Mouse (Mus musculus) layer of hippocampus, postnatal 10 days (tissue): Measurements from ENCODE around the gene Jak3. TPM values are rescaled to one million over a fixed set of nuclear protein-coding genes. Genes with fewer than 3 reads are reported as not detected.

Experiments
- DNase-seq, 2 experiments: peaks; one replicate each; pipeline ENCODE4 v3.0.0; 2021; ENCODE audit warnings: low spot score in 2 of 2
- long read RNA-seq: library from polyadenylated mRNA; stranded (forward); transcript quantifications from one replicate; pipeline ENCODE4 v2.0.0, GENCODE M21; 2023
- total RNA-seq, 2 experiments: library from RNA; stranded (reverse); gene quantifications; 2 replicates each; pipeline ENCODE4 v1.2.3; 2021

Jak3 gene
- total RNA-seq, result 1 to 10 TPM; 7.7 to 7.8 TPM
- long read RNA-seq, full-length matches to known transcripts, result 7 of 13 reads
- long read RNA-seq, partial matches to known transcripts, result 4 of 13 reads
- long read RNA-seq, other reads (novel, unspliced or antisense), result 2 of 13 reads

DNA sequence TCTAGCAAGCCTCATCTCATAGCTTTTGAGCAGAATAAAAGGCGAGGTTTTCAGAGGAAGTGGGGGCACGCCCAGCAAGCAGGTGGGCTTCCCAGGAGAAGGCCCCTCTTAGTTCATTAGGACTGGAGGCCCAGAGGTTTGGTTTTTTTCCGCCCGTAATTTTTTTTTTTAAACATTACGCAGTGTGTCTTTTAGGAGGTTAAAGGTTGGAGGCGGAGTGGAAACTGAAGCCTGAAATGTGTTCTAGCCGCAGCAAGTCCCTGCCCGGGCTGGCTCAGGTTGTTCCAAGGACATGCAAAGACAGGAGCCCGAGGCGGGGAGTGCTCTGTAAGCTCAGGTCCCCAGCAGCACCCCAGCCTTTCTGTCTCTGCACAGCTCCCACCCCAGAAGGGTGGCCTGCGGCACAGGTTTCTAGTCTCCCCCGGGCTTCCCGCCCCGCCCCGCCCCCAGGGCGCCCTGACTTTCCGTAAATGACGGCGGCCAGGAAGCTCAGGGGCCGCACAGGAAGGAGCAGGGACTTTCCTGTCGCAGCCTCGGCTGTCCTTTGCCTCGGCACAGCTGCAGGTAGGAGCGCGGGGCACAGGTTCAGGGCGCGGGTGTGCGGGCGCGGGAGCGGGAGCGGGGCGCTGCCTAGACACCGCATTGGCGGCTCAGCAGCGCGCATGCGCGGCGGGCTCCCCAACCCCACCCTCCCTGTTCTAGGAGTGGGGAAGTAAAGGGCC, at the start of gene Jak3:
TSS of gene Jak3 (plus strand) at position 277 of the 722 bp plus-strand sequence.
- DNase-seq, result peak; percentile 46 to 68

DNA sequence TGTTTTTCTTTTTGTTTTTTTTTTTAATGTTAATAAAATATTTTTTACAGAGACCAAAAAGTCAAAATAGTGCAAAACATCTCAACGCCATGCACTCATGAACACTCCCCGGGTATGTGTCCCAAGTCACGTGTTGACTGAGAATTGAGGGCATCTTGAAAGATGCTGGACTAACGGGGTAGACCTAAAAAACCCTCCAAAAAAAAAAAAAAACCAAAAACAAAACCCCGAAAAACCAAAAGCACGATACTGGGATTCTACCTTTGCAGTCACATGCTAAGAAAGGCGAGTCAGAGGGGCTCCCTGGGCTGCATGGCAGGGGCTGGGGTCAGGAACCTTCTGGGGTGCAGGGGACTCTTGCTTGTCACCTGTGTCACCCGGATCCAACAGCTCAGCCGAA, 49.3 kb upstream of the Jak3 start:
- no peak for DNase-seq

- peak in 1 of 2 experiments; percentile 34 for DNase-seq
These were observed 48.6 kb upstream of the Jak3 start for GRCm38 (mm10) chr8:71627265-71628099.

DNA sequence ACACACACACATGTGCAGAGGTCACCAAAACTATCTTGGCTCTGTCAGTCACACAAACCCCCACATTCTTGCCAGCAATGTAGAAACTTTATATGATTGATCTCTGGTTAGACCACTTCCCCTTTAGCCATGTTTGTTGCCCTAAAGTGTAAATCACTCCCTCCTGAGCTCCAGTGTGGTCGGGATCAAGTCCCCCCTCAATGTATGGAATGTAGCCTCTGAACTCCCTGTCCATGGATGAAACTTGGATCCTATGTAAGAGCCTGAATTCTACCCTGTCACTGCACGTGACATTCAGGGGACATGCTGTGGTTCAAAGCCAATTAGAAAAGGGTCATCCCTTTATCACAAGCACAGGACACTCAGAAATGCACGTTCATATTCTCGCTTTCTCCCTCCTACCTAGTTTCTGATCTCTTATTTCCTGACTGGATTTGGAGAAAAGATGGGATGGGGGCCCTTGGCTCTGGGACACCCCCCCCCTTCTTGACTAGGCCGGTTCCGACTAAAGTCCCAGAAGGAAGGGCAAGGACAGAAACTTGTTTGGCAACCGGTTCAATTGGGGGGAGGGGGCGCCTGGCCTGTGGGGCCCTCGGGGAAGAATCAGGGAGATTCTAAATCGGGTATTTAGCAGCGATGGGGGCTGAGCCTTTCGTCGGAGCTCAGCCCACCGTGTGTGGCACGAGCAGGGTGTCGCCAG, 47.5 kb upstream of the Jak3 start:
- DNase-seq, result no peak

GRCm38 (mm10) chr8:71629096-71629697, 46.9 kb upstream of the Jak3 start:
- peak; percentile 89 to 96 for DNase-seq

DNA sequence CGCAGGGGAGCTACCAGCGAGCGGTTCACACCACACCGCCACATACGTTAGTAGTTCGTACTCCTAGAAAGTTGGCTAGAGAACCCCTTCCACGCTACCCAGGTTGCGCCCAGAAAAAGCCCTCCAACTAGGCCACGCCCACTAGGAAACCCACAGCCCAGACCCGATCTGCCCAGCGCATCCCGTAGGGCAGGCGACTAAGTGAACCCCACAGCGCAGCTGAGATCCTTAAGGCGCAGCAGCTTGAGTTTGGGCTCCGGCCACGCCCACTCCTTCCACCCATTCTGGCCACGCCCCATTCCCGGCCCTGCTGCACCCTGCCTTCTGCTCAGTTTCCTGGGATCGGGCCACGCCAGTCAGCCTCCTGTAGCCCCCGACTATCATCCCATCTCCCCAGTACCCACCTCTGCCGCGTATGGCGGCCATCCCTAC, 46.3 kb upstream of the Jak3 start:
- DNase-seq, result peak in 1 of 2 experiments; percentile 47

- DNase-seq, result no peak
These were observed 45.3 kb upstream of the Jak3 start for GRCm38 (mm10) chr8:71630761-71631160.

GRCm38 (mm10) chr8:71631897-71632296, 44.2 kb upstream of the Jak3 start:
- DNase-seq, result no peak

- peak; percentile 48 to 64 for DNase-seq
These were observed 42.9 kb upstream of the Jak3 start for GRCm38 (mm10) chr8:71633164-71633563.

GRCm38 (mm10) chr8:71633981-71634667, 42.0 kb upstream of the Jak3 start:
- peak in 1 of 2 experiments; percentile 52 for DNase-seq

DNA sequence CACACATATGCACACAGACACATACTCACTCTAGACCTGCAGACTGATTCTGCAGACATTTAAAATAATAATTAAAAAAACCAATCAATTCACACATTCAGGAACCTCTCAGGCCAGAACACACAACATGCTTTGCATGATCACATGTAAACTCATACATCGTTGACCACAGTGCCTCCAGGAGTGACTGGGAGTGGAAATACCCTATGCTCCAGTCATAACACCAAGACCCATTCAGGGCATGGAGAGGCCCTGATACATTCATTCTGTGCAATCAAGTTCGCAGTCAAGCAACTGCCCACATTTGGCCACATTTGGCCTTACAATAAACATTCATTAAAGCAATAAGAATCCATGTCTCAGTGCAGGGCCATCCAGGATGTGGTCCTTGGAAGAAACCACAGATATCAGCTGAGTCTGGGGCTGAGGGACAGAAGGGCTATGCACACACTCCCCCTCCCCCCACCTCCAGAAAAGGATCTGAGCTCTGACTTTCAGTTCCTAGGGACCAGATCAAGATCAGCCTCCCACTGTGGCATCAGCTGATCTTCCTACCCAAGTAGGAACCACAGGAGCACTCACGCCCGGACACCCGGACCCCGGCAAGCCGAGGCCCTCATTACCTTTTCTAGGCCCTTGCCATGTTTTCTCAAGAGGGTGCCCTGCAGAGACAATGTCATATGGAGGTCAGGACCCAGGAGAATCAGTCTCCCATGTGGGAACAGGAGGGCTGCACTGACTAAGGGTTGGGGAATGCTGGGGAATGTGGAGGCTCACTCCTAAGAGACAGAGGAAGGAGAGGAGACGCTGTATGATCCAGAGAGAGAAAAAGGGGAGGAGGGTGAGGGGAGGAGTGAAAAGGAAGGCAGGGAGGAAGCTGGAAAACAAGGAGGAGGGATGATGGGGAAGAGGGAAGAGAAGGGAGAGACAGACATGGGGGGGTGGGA, 38.7 kb upstream of the Jak3 start:
- DNase-seq, result no peak

- no peak for DNase-seq
These were observed 37.8 kb upstream of the Jak3 start for GRCm38 (mm10) chr8:71638321-71638720.

- no peak for DNase-seq
These were observed 36.8 kb upstream of the Jak3 start for GRCm38 (mm10) chr8:71639318-71639717.

- no peak for DNase-seq
These were observed 30.6 kb upstream of the Jak3 start for GRCm38 (mm10) chr8:71645510-71645909.

DNA sequence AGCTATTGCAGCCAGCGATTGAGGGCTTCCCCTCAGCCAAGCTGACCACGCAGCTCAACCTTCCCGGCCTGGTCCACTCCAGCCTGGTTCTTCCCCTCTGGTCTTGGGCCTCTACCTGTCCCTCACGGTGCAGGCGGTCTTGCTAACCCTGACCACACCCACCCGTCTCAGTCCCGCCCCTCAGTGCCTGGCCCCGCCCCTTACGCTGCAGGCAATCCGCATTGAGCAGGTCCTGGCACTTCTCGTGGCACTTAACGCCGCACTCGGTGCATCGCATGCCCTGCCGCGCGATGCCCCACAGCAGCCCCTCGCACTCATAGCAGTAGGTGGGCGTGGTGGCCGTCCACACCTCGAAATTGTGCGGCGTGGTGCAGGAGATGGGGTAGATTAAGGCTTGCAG, 21.5 kb upstream of the Jak3 start:
- DNase-seq, result no peak

GRCm38 (mm10) chr8:71657816-71658215, 18.3 kb upstream of the Jak3 start:
- DNase-seq, result no peak

GRCm38 (mm10) chr8:71658515-71659049, 17.5 kb upstream of the Jak3 start:
- no peak for DNase-seq

- DNase-seq, result no peak
These were observed 16.3 kb upstream of the Jak3 start for GRCm38 (mm10) chr8:71659751-71660150.
